Mouse (Mus musculus): ENCODE data around the gene St3gal5.

DNA sequence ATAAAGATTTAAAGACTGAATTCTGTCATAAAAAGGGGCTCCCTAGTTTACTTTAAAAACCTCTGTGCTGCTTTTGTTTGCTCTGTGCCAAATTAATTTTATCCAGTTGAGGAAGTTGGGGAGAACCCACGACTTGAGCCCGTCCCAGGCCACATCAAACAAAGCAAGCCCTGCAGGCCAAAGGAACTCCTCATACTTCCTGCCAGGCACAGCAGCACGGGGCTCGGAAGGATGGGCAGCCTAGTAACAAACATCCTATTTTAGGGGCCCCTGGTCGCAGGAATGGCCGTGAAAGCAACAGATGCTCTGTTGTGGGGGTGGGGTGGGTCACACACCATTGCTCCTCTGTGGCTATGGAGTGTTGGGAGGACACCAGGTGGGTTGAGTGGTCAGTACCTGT is 45.6 kb upstream of the St3gal5 start:
- TF ChIP-seq EP300 (IDR thresholded peaks at IDR 0.05; ENCODE audit: low read depth) (no peak), CTCF (IDR thresholded peaks at IDR 0.05; ENCODE audit: low read depth) (no peak)
